Mouse (Mus musculus) lung, postnatal 14 days (tissue): ENCODE data around the gene Ehd2.

Experiments
- DNase-seq: peaks from one replicate; pipeline ENCODE4 v3.0.0; 2021

Ehd2 gene

DNA sequence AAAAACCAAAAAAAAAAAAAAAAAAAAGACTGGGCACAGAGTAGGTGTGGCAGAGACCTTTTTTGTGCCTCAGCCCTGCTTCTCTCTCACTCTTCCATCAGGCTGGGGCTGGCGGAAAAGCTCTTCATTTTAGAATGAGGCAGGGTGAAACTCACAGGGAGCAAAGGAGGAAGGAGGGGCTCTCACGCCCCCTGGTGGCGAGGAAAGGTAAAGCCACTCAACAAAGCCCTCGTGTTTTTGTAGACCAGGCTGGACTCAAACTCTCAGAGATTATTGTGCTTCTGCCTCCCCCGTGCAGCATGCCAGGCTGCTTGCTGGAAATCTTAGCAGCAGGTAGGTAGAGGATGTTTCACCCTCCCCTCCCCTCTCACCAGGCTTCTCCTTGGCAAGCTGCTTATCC lies 7.3 kb upstream of the Ehd2 start:
- peak; percentile 71 for DNase-seq

- DNase-seq, result no peak
Measured at GRCm38 (mm10) chr7:15972247-15972646, 4.9 kb upstream of the Ehd2 start.

- DNase-seq, result no peak
Measured at GRCm38 (mm10) chr7:15969674-15970073, 2.3 kb upstream of the Ehd2 start.

- DNase-seq, result no peak
Measured at GRCm38 (mm10) chr7:15968322-15968721, 955 bp upstream of the Ehd2 start.

DNA sequence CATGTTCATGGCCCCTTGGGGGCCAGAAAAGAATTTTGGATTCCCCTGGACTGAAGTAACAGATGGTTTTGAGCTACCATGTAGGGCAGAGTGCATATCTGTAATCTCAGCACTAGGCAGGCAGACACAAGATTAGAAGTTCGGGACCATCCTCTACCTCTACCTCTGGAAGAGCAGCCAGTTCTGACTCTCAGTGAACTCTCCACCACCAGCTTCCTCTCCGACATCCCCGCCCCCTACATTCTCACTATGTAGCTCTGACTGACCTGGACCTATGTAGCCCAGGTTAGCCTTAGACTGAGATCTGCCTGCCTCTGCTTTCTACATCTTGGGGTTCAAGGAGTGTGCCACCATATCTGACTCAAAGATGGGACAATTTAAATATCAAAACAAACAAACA lies 878 bp downstream of the Ehd2 start:
- DNase-seq, result no peak

- DNase-seq, result no peak
Measured at GRCm38 (mm10) chr7:15963798-15964652, 3.3 kb downstream of the Ehd2 start.

- DNase-seq, result peak; percentile 91
Measured at GRCm38 (mm10) chr7:15962311-15963288, 4.8 kb downstream of the Ehd2 start.

- DNase-seq, result no peak
Measured at GRCm38 (mm10) chr7:15961798-15962197, 5.6 kb downstream of the Ehd2 start.

DNA sequence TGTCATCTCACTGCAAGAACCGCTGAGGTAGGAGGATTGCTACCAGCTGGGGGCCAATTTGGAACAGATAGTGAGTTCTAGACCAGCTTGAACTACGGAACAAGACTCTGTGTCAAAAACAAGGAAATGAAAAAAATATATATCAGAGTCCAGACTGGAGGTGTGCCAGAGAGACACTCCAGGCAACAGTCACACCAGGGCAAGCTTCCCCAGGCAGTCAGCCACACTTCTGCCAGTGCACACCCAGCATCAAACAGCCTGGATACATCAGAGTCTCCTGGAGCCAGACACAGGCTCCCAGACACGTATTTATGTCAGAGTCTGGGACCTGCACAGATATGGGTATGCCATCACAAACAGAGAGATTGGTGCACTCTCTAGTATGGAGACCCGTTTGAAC lies 6.1 kb downstream of the Ehd2 start:
- peak; percentile 60 for DNase-seq

DNA sequence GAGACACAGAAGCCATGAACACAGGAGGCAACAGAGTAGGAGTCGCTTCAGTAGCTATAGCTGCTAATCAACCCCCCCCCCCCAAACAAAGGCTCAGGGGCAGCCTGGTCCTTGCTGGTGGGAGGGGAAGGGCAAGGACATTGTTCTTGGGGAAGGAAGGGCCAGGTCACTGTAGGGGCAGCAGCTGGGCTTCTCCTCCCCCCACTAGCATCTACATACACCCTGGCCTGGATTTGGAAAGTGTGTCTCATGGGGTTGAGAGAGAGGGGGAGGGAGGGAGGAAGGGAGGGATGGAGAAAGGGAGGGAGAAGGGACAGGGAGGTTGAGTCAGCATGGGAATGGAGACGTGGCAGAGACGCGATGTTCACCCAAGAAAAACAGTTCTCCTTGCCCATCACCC lies 6.7 kb downstream of the Ehd2 start:
- no peak for DNase-seq

- DNase-seq, result peak; percentile 53
Measured at GRCm38 (mm10) chr7:15956143-15956542, 11.2 kb downstream of the Ehd2 start.

DNA sequence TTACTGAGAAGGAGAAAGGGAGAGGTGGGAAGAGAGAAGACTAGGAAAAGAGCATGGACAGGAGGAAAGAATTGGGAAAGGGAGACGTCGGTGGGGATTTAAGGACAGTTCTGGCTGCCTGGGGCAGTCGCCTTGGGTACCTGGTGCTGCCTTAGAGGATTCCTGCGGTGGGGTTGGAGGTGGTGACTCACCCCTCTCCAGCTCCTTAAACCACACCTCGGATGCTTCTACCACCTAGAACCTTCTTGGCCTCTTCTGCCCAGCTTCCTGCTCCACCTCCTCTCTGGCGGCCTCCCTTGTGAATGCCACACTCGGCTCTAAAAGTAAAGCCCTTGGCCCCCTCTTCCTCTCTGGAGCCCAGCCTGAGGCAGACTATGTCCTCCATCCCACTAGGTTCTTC lies 11.9 kb downstream of the Ehd2 start:
- peak; percentile 59 for DNase-seq

DNA sequence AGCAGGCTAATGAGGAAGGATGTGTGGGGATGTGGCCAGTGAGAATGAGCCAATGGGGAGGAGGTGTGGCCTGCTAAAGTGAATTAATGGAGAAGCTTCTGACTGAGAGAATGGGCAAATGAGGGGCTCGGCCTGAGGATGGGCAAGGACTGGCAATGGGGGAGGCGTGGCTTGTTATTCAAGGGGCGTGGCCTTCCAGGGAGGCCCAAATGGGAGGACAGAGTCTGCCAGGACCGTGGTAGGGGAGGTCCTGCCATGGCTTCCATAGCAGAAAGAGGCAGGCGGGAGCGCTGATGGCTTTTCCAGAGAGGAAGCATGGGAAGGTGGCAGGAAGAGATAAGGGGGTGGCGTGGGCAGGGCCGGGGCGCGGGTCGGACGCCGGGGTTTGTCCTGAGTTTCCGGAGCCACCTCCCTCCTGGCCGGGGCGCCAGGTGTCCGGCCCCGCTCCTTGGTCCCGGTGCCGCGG lies 12.4 kb downstream of the Ehd2 start:
- peak; percentile 83 for DNase-seq

DNA sequence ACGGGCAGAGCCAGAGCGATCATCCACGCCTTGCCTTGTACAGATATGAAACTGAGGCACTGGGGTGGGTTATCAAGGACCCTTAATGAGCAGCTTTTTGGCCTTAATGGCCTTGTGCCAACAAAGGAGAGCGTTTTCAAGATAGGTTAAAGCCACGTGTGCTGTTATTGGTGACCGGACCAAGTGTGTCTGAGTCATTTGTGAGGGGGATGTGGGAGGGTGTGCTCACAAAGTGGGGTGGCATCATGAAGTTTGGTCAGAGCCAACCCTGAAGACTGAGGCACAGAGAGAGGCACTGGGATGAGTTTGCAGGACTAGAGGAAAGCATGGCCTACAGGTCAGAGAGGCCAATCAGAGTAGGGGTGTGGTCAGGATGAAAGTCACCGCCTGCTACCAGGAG lies 12.9 kb downstream of the Ehd2 start:
- DNase-seq, result no peak

GRCm38 (mm10) chr7:15953307-15954074 lies 13.9 kb downstream of the Ehd2 start:
- no peak for DNase-seq

- DNase-seq, result no peak
Measured at GRCm38 (mm10) chr7:15952416-15952815, 15.0 kb downstream of the Ehd2 start.

GRCm38 (mm10) chr7:15950008-15950407 lies 17.4 kb downstream of the Ehd2 start:
- no peak for DNase-seq

- no peak for DNase-seq
Measured at GRCm38 (mm10) chr7:15949216-15949790, 18.1 kb downstream of the Ehd2 start.

DNA sequence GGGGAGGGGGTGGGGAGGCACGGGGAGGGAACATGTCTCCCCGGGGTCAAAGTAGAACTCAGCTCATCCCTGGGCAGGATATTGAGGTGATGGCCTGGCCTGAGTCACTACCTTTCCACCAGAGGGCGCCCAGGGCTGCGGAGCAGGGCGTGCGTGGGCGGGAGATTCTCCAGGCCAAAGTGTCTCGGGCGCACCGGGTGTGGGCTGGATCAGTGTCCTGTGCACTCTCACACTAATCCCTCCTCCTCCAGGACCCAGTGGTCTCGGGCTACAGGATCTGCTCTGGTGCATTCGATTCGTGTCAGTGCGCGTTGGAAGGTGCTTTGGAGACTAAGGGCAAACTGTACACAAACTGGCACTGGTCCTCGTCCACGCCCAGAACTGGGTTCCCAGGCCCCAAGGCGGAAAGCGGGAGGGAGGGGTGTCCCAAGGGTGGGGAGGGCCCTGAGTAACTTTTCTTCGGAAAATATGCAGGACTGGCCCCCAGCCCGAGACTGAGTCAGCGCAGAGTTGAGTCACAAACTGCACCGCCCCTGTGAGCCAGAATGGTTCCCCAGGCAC lies 18.9 kb downstream of the Ehd2 start:
- DNase-seq, result peak; percentile 92

- DNase-seq, result no peak
Measured at GRCm38 (mm10) chr7:15947653-15948260, 19.6 kb downstream of the Ehd2 start.

GRCm38 (mm10) chr7:15945721-15946536 lies 21.4 kb downstream of the Ehd2 start, which contains the start of gene Nop53:
Nop53 (minus strand) TSS chr7:15946074.
- DNase-seq, result peak; percentile 93
